Mouse (Mus musculus) intestine, embryonic 15.5 days (tissue): ENCODE measurements around the gene Bbs2. TPM values are rescaled to one million over a fixed set of nuclear protein-coding genes. Genes with fewer than 3 reads are reported as not detected.
A peak's percentile ranks its signal among the peaks of the same experiment; 100 is the strongest.
"Not testable (repeated sequence)": the region's sequence is repeated elsewhere in the genome, so short reads cannot be mapped to it uniquely, and the experiment has no call there.

Experiments used
- ATAC-seq: fragments of 200-750 bp; cut with Nextera tagmentation; 2 replicates; pipeline ENCODE4 v1.8.0; 2017; ENCODE audit warnings: moderate TSS enrichment, moderate library complexity
- H3K27ac ChIP-seq: fragments of 300-500 bp; sonication (generic); 2 replicates; pipeline ENCODE4 v1.5.1; 2015; ENCODE audit warnings: mild to moderate bottlenecking, inconsistent platforms
- H3K27me3 ChIP-seq: fragments of 300-500 bp; sonication (generic); replicated peaks from 2 replicates; pipeline ENCODE4 v1.6.1; 2015; ENCODE audit warnings: inconsistent platforms
- H3K36me3 ChIP-seq: fragments of 300-500 bp; sonication (generic); 2 replicates; pipeline ENCODE4 v1.6.1; 2015; ENCODE audit warnings: inconsistent platforms
- H3K4me1 ChIP-seq: fragments of 300-500 bp; sonication (generic); replicated peaks from 2 replicates; pipeline ENCODE4 v1.6.1; 2015; ENCODE audit warnings: inconsistent platforms
- H3K4me2 ChIP-seq: fragments of 300-500 bp; sonication (generic); replicated peaks from 2 replicates; pipeline ENCODE4 v1.6.1; 2015; ENCODE audit warnings: mild to moderate bottlenecking, inconsistent platforms
- H3K4me3 ChIP-seq: fragments of 300-500 bp; sonication (generic); replicated peaks from 2 replicates; pipeline ENCODE4 v1.5.1; 2015; ENCODE audit warnings: inconsistent platforms
- H3K9ac ChIP-seq: fragments of 300-500 bp; sonication (generic); 2 replicates; pipeline ENCODE4 v1.6.1; 2015; ENCODE audit warnings: inconsistent platforms
- H3K9me3 ChIP-seq: fragments of 300-500 bp; sonication (generic); 2 replicates; pipeline ENCODE4 v1.6.1; 2016; ENCODE audit warnings: inconsistent platforms
- WGBS: fragments of 180-500 bp; shearing (Covaris S2); methylation state at CpG from one replicate; pipeline ENCODE4 v1.1.7; 2015; 5-methylcytosine and 5-hydroxymethylcytosine counted together
- polyA plus RNA-seq: library from polyadenylated mRNA; unstranded; fragments of >200 nt; fragmentation: Nextera tagmentation; extraction: Ambion mirVana; gene quantifications from 2 replicates; pipeline ENCODE4 v1.2.1, GENCODE M21; 2015

The Bbs2 gene
- 10.3 and 10.5 TPM in 2 replicates for polyA plus RNA-seq

GRCm38 (mm10) chr8:94098081-94098974, at the start of gene Bbs2:
Gene Bbs2, minus strand, starts transcription at chr8:94098928.
- H3K9me3 ChIP-seq: no peaks in the 10 kb centered on the region
- no peaks in the 10 kb centered on the region for H3K27me3 ChIP-seq
- peak within 1 kb of the TSS; percentile 69 for H3K4me3 ChIP-seq
- peak within 1 kb of the TSS; percentile 77 for H3K4me2 ChIP-seq
- no peaks in the 10 kb centered on the region for H3K36me3 ChIP-seq
- ATAC-seq: peak; percentile 100
- no peaks in the 10 kb centered on the region for H3K4me1 ChIP-seq
- peak within 1 kb of the TSS; percentile 87 for H3K27ac ChIP-seq
- WGBS: under 1% methylated on average over 61 of the region's 61 CpGs
- H3K9ac ChIP-seq: peak within 1 kb of the TSS; percentile 60

- ATAC-seq: no peak
- Histone ChIP-seq H3K9ac (no peak overlapping the region), H3K27ac (no peak overlapping the region), H3K36me3 (no peaks in the 10 kb centered on the region), H3K4me1 (peaks cover 11% of the 10 kb centered on the region), H3K27me3 (no peaks in the 10 kb centered on the region), H3K9me3 (no peaks in the 10 kb centered on the region), H3K4me3 (no peak overlapping the region), H3K4me2 (no peak overlapping the region)
- WGBS: 48% methylated on average over 5 of the region's 5 CpGs
Observed at GRCm38 (mm10) chr8:94148236-94148635, 49.5 kb upstream of the Bbs2 start.

- no peak overlapping the region for H3K9ac ChIP-seq
- no peaks in the 10 kb centered on the region for H3K27me3 ChIP-seq
- H3K9me3 ChIP-seq: no peaks in the 10 kb centered on the region
- no peak for ATAC-seq
- no peaks in the 10 kb centered on the region for H3K36me3 ChIP-seq
- WGBS: 79% methylated on average over 4 of the region's 4 CpGs
- no peak overlapping the region for H3K27ac ChIP-seq
- no peak overlapping the region for H3K4me2 ChIP-seq
- H3K4me1 ChIP-seq: 0 out of 2 replicates have a peak, but pooled peaks cover 6% of the 10 kb centered on the region
- no peak overlapping the region for H3K4me3 ChIP-seq
Observed at GRCm38 (mm10) chr8:94140266-94140795, 41.6 kb upstream of the Bbs2 start.

- peak; percentile 89 for ATAC-seq
- H3K4me1 ChIP-seq: peaks cover 6% of the 10 kb centered on the region; the same call in 1 of the 2 replicates
- no peak within 1 kb of the TSS for H3K4me2 ChIP-seq
Observed at GRCm38 (mm10) chr8:94136933-94137332, 38.2 kb upstream of the Bbs2 start, which contains the start of gene Mt4. Gene Mt4, plus strand, starts transcription at chr8:94137197.

GRCm38 (mm10) chr8:94136192-94136591, 37.5 kb upstream of the Bbs2 start:
- ATAC-seq: no peak
- 70% methylated on average over 7 of the region's 7 CpGs for WGBS
- no peaks in the 10 kb centered on the region for H3K27me3 ChIP-seq
- no peak overlapping the region for H3K9ac ChIP-seq
- H3K4me2 ChIP-seq: no peak overlapping the region
- no peak overlapping the region for H3K27ac ChIP-seq
- H3K4me1 ChIP-seq: peaks cover 6% of the 10 kb centered on the region; the same call in 1 of the 2 replicates
- no peaks in the 10 kb centered on the region for H3K36me3 ChIP-seq
- H3K4me3 ChIP-seq: no peak overlapping the region
- no peaks in the 10 kb centered on the region for H3K9me3 ChIP-seq

More at GRCm38 (mm10) chr8:94136933-94137332, 38.2 kb upstream of the Bbs2 start, which contains the start of gene Mt4:
- H3K27me3 ChIP-seq: no peaks in the 10 kb centered on the region
- H3K9me3 ChIP-seq: no peaks in the 10 kb centered on the region
- 38% methylated on average over 6 of the region's 6 CpGs for WGBS
- no peaks in the 10 kb centered on the region for H3K36me3 ChIP-seq
- H3K9ac ChIP-seq: no peak within 1 kb of the TSS
- no peak within 1 kb of the TSS for H3K27ac ChIP-seq
- H3K4me3 ChIP-seq: no peak within 1 kb of the TSS

GRCm38 (mm10) chr8:94135556-94135955, 36.8 kb upstream of the Bbs2 start:
- Histone ChIP-seq H3K9ac (no peak overlapping the region), H3K27ac (no peak overlapping the region), H3K27me3 (no peaks in the 10 kb centered on the region), H3K36me3 (no peaks in the 10 kb centered on the region), H3K9me3 (no peaks in the 10 kb centered on the region), H3K4me2 (no peak overlapping the region), H3K4me3 (no peak overlapping the region), H3K4me1 (peaks cover 6% of the 10 kb centered on the region; the same call in 1 of the 2 replicates)
- 87% methylated on average over 6 of the region's 6 CpGs for WGBS
- ATAC-seq: no peak

- not testable (repeated sequence) for H3K4me2 ChIP-seq, H3K4me1 ChIP-seq, H3K27me3 ChIP-seq, H3K9ac ChIP-seq, ATAC-seq, H3K27ac ChIP-seq, H3K9me3 ChIP-seq, H3K4me3 ChIP-seq, H3K36me3 ChIP-seq
- WGBS: 45% methylated on average over 3 of the region's 3 CpGs
Observed at GRCm38 (mm10) chr8:94134601-94135000, 35.9 kb upstream of the Bbs2 start.

GRCm38 (mm10) chr8:94132096-94132495, 33.4 kb upstream of the Bbs2 start:
- Histone ChIP-seq H3K27me3 (no peaks in the 10 kb centered on the region), H3K9ac (no peak overlapping the region), H3K36me3 (no peaks in the 10 kb centered on the region), H3K9me3 (no peaks in the 10 kb centered on the region), H3K4me2 (no peak overlapping the region), H3K4me1 (peaks cover 6% of the 10 kb centered on the region; the same call in 1 of the 2 replicates), H3K27ac (no peak overlapping the region), H3K4me3 (no peak overlapping the region)
- WGBS: 53% methylated on average over 5 of the region's 5 CpGs
- ATAC-seq: no peak

- Histone ChIP-seq H3K36me3 (no peaks in the 10 kb centered on the region), H3K4me2 (no peak overlapping the region), H3K9ac (no peak overlapping the region), H3K27ac (no peak overlapping the region), H3K9me3 (no peaks in the 10 kb centered on the region), H3K4me3 (no peak overlapping the region), H3K4me1 (no peaks in the 10 kb centered on the region; the same call in 1 of the 2 replicates), H3K27me3 (no peaks in the 10 kb centered on the region)
- ATAC-seq: no peak
- WGBS: 91% methylated on average over 4 of the region's 4 CpGs
Observed at GRCm38 (mm10) chr8:94130126-94130525, 31.4 kb upstream of the Bbs2 start.

- H3K9ac ChIP-seq: no peak overlapping the region
- WGBS: 88% methylated on average over 6 of the region's 6 CpGs
- no peaks in the 10 kb centered on the region; the same call in 1 of the 2 replicates for H3K4me1 ChIP-seq
- H3K4me3 ChIP-seq: no peak overlapping the region
- no peak overlapping the region for H3K27ac ChIP-seq
- no peaks in the 10 kb centered on the region for H3K27me3 ChIP-seq
- H3K36me3 ChIP-seq: no peaks in the 10 kb centered on the region
- H3K4me2 ChIP-seq: no peak overlapping the region
- H3K9me3 ChIP-seq: no peaks in the 10 kb centered on the region
- ATAC-seq: no peak
Observed at GRCm38 (mm10) chr8:94129133-94129789, 30.5 kb upstream of the Bbs2 start.

GRCm38 (mm10) chr8:94127711-94128110, 29.0 kb upstream of the Bbs2 start:
- 79% methylated on average over 6 of the region's 6 CpGs for WGBS

More at GRCm38 (mm10) chr8:94127711-94128110, 29.0 kb upstream of the Bbs2 start:
- H3K9me3 ChIP-seq: no peaks in the 10 kb centered on the region
- no peak overlapping the region for H3K27ac ChIP-seq
- no peaks in the 10 kb centered on the region for H3K27me3 ChIP-seq
- H3K4me2 ChIP-seq: no peak overlapping the region
- ATAC-seq: no peak
- H3K36me3 ChIP-seq: no peaks in the 10 kb centered on the region
- no peak overlapping the region for H3K4me3 ChIP-seq
- H3K4me1 ChIP-seq: no peaks in the 10 kb centered on the region
- H3K9ac ChIP-seq: no peak overlapping the region
